Mouse (Mus musculus): ENCODE measurements at regions not wholly inside any gene's neighbourhood (a gene's known extent, or its start where the extent isn't known, plus 50 kb on each side); places are given as distances from the start of the nearest gene placed in this dataset.

GRCm38 (mm10) chr14:47986483-47986882 lies 134.1 kb upstream of the Peli2 start:
- H3K4me2 ChIP-seq (ENCODE audit: low read depth), result no peak overlapping the region
- H3K27ac ChIP-seq, result no peak overlapping the region
- H3K4me1 ChIP-seq (replicated peaks; ENCODE audit: control insufficient read depth in 2 of 2, insufficient read depth in 2 of 2, low read length in 1 of 2), result no peaks in the 10 kb centered on the region
- no peak overlapping the region for H3K9ac ChIP-seq (replicated peaks)
- H3K27me3 ChIP-seq (ENCODE audit: control insufficient read depth, insufficient read depth, low read length), result no peaks in the 10 kb centered on the region
- TF ChIP-seq EP300 (IDR thresholded peaks at IDR 0.05; ENCODE audit: low read depth) (no peak), CTCF (IDR thresholded peaks at IDR 0.05; ENCODE audit: low read depth) (no peak)
- H3K9me3 ChIP-seq (ENCODE audit: control insufficient read depth, low read length), result no peaks in the 10 kb centered on the region
- no peak for DNase-seq (ENCODE audit: low read depth in 3 of 3, low spot score in 3 of 3)
- no peak overlapping the region for H3K4me3 ChIP-seq (ENCODE audit: insufficient read depth in 1 of 2, low read depth in 2 of 2, low read length in 2 of 2)
- no peaks in the 10 kb centered on the region for H3K36me3 ChIP-seq (replicated peaks; ENCODE audit: control insufficient read depth, insufficient read depth, low read depth)
- ATAC-seq (ENCODE audit: insufficient read depth), result no peak
- WGBS (ENCODE audit: insufficient replicate concordance), result 23% methylated on average over 3 of the region's 3 CpGs

- H3K4me2 ChIP-seq (ENCODE audit: low read depth), result no peak overlapping the region
- H3K9me3 ChIP-seq (ENCODE audit: control insufficient read depth, low read length), result no peaks in the 10 kb centered on the region
- WGBS (ENCODE audit: insufficient replicate concordance), result 26% methylated on average over 5 of the region's 5 CpGs
- DNase-seq (ENCODE audit: low read depth in 3 of 3, low spot score in 3 of 3), result no peak
- no peak overlapping the region for H3K27ac ChIP-seq
- no peaks in the 10 kb centered on the region for H3K36me3 ChIP-seq (replicated peaks; ENCODE audit: control insufficient read depth, insufficient read depth, low read depth)
- no peaks in the 10 kb centered on the region for H3K4me1 ChIP-seq (replicated peaks; ENCODE audit: control insufficient read depth in 2 of 2, insufficient read depth in 2 of 2, low read length in 1 of 2)
- no peak for TF ChIP-seq EP300 (IDR thresholded peaks at IDR 0.05; ENCODE audit: low read depth)
- no peak for TF ChIP-seq CTCF (IDR thresholded peaks at IDR 0.05; ENCODE audit: low read depth)
- no peak overlapping the region for H3K4me3 ChIP-seq (ENCODE audit: insufficient read depth in 1 of 2, low read depth in 2 of 2, low read length in 2 of 2)
- ATAC-seq (ENCODE audit: insufficient read depth), result no peak
- no peaks in the 10 kb centered on the region for H3K27me3 ChIP-seq (ENCODE audit: control insufficient read depth, insufficient read depth, low read length)
- no peak overlapping the region for H3K9ac ChIP-seq (replicated peaks)
These were observed 133.7 kb upstream of the Peli2 start for GRCm38 (mm10) chr14:47986941-47987340.

- H3K27me3 ChIP-seq (ENCODE audit: control insufficient read depth, insufficient read depth, low read length), result no peaks in the 10 kb centered on the region
- no peaks in the 10 kb centered on the region for H3K4me1 ChIP-seq (replicated peaks; ENCODE audit: control insufficient read depth in 2 of 2, insufficient read depth in 2 of 2, low read length in 1 of 2)
- ATAC-seq (ENCODE audit: insufficient read depth) (no peak), DNase-seq (ENCODE audit: low read depth in 3 of 3, low spot score in 3 of 3) (no peak)
- TF ChIP-seq CTCF (IDR thresholded peaks at IDR 0.05; ENCODE audit: low read depth) (no peak), EP300 (IDR thresholded peaks at IDR 0.05; ENCODE audit: low read depth) (no peak)
- no peak overlapping the region for H3K9ac ChIP-seq (replicated peaks)
- 59% methylated on average over 7 of the region's 7 CpGs for WGBS (ENCODE audit: insufficient replicate concordance)
- H3K36me3 ChIP-seq (replicated peaks; ENCODE audit: control insufficient read depth, insufficient read depth, low read depth), result no peaks in the 10 kb centered on the region
- H3K4me3 ChIP-seq (ENCODE audit: insufficient read depth in 1 of 2, low read depth in 2 of 2, low read length in 2 of 2), result no peak overlapping the region
- no peak overlapping the region for H3K27ac ChIP-seq
- no peak overlapping the region for H3K4me2 ChIP-seq (ENCODE audit: low read depth)
- no peaks in the 10 kb centered on the region for H3K9me3 ChIP-seq (ENCODE audit: control insufficient read depth, low read length)
These were observed 133.1 kb upstream of the Peli2 start for GRCm38 (mm10) chr14:47987392-47988075.

GRCm38 (mm10) chr14:47988131-47988530 lies 132.5 kb upstream of the Peli2 start:
- Histone ChIP-seq H3K9me3 (ENCODE audit: control insufficient read depth, low read length) (no peaks in the 10 kb centered on the region), H3K4me2 (ENCODE audit: low read depth) (no peak overlapping the region), H3K4me1 (replicated peaks; ENCODE audit: control insufficient read depth in 2 of 2, insufficient read depth in 2 of 2, low read length in 1 of 2) (no peaks in the 10 kb centered on the region), H3K9ac (replicated peaks) (no peak overlapping the region), H3K27me3 (ENCODE audit: control insufficient read depth, insufficient read depth, low read length) (no peaks in the 10 kb centered on the region), H3K36me3 (replicated peaks; ENCODE audit: control insufficient read depth, insufficient read depth, low read depth) (no peaks in the 10 kb centered on the region), H3K4me3 (ENCODE audit: insufficient read depth in 1 of 2, low read depth in 2 of 2, low read length in 2 of 2) (no peak overlapping the region), H3K27ac (no peak overlapping the region)
- ATAC-seq (ENCODE audit: insufficient read depth) (no peak), DNase-seq (ENCODE audit: low read depth in 3 of 3, low spot score in 3 of 3) (no peak)
- TF ChIP-seq CTCF (IDR thresholded peaks at IDR 0.05; ENCODE audit: low read depth), result no peak
- no peak for TF ChIP-seq EP300 (IDR thresholded peaks at IDR 0.05; ENCODE audit: low read depth)
- WGBS (ENCODE audit: insufficient replicate concordance), result 55% methylated on average over 3 of the region's 3 CpGs

- H3K27me3 ChIP-seq (ENCODE audit: control insufficient read depth, insufficient read depth, low read length), result no peaks in the 10 kb centered on the region
- H3K4me2 ChIP-seq (ENCODE audit: low read depth), result no peak overlapping the region
- H3K36me3 ChIP-seq (replicated peaks; ENCODE audit: control insufficient read depth, insufficient read depth, low read depth), result no peaks in the 10 kb centered on the region
- no peaks in the 10 kb centered on the region for H3K4me1 ChIP-seq (replicated peaks; ENCODE audit: control insufficient read depth in 2 of 2, insufficient read depth in 2 of 2, low read length in 1 of 2)
- no peak overlapping the region for H3K9ac ChIP-seq (replicated peaks)
- no peak overlapping the region for H3K4me3 ChIP-seq (ENCODE audit: insufficient read depth in 1 of 2, low read depth in 2 of 2, low read length in 2 of 2)
- H3K27ac ChIP-seq, result no peak overlapping the region
- WGBS (ENCODE audit: insufficient replicate concordance), result 60% methylated on average over 5 of the region's 5 CpGs
- DNase-seq (ENCODE audit: low read depth in 3 of 3, low spot score in 3 of 3), result no peak
- no peak for ATAC-seq (ENCODE audit: insufficient read depth)
- TF ChIP-seq CTCF (IDR thresholded peaks at IDR 0.05; ENCODE audit: low read depth) (no peak), EP300 (IDR thresholded peaks at IDR 0.05; ENCODE audit: low read depth) (no peak)
- H3K9me3 ChIP-seq (ENCODE audit: control insufficient read depth, low read length), result no peaks in the 10 kb centered on the region
These were observed 131.3 kb upstream of the Peli2 start for GRCm38 (mm10) chr14:47989315-47989714.

Measured in liver, embryonic 14.5 days (tissue).